12 mouse cellular contexts compared by ENCODE assay signal in genomic region chr5:135931526-135931925, GRCm38 (mm10). TPM values are rescaled to one million over a fixed set of nuclear protein-coding genes. Genes with fewer than 3 reads are reported as not detected.
DNase-seq lines count a peak whose midpoint lies in the region; ATAC-seq and TF ChIP-seq lines count a peak whose summit lies in the region.
"Had no signal": no experiment of that assay in that cellular context is flagged by ENCODE, and none has a peak within 500 bp of the region (broad histone marks: within the 10 kb centered on the region; RNA-seq: fewer than 3 reads in every experiment).

No protein-coding gene starts in this region.

- TF ChIP-seq POLR2A in embryonic fibroblast, embryonic 13.5 days (IDR thresholded peaks at IDR 0.05; ENCODE audit: low read depth, low read length): no peak

- H3K4me2 ChIP-seq in midbrain, postnatal 0 days (ENCODE audit: low read depth, low read length, poor library complexity, severe bottlenecking): peak overlapping the region; percentile 54
- no peak overlapping the region for H3K4me2 ChIP-seq in intestine, postnatal 0 days (replicated peaks; ENCODE audit: low read depth)
- H3K4me2 ChIP-seq: embryonic facial prominence, embryonic 15.5 days had no signal

- H3K36me3 ChIP-seq in midbrain, postnatal 0 days (ENCODE audit: insufficient read depth, low read length): peaks cover 19% of the 10 kb centered on the region; the same call in 1 of the 2 replicates
- peaks cover 38% of the 10 kb centered on the region for H3K36me3 ChIP-seq in intestine, postnatal 0 days (ENCODE audit: control insufficient read depth, insufficient read depth)

- DNase-seq in cerebellum, adult 9-11 months: peak; percentile 40
- DNase-seq in cerebellum, postnatal 4 days (ENCODE audit: low spot score in 2 of 2): no peak
- peak; percentile 47 to 89 for DNase-seq in left cerebral cortex, postnatal 25 days (ENCODE audit: low spot score in 2 of 2)
- DNase-seq in left cerebral cortex, adult 8-10 months (ENCODE audit: low spot score in 2 of 2): no peak
- no peak for DNase-seq in midbrain, postnatal 0 days (ENCODE audit: low spot score)
- no peak for DNase-seq in urinary bladder, postnatal 36 days (ENCODE audit: low spot score in 2 of 2)
- DNase-seq: kidney, postnatal 14 days; lung, adult 18-20 months had no signal

- peak overlapping the region; percentile 24 for H3K4me3 ChIP-seq in embryonic fibroblast, embryonic 13.5 days (ENCODE audit: insufficient read depth, low read length)
- H3K4me3 ChIP-seq in midbrain, postnatal 0 days (ENCODE audit: low read depth, low read length): peak overlapping the region; percentile 10; the same call in 1 of the 2 replicates
- H3K4me3 ChIP-seq in intestine, postnatal 0 days (ENCODE audit: low read depth, low read length): no peak overlapping the region
- H3K4me3 ChIP-seq: embryonic facial prominence, embryonic 15.5 days had no signal

- no peak overlapping the region for H3K9ac ChIP-seq in midbrain, postnatal 0 days (replicated peaks; ENCODE audit: low read length, poor library complexity, severe bottlenecking)
- no peak overlapping the region for H3K9ac ChIP-seq in intestine, postnatal 0 days (ENCODE audit: low read depth, low read length)
- H3K9ac ChIP-seq: embryonic facial prominence, embryonic 15.5 days had no signal

- H3K9me3 ChIP-seq in midbrain, postnatal 0 days (ENCODE audit: low read length): no peaks in the 10 kb centered on the region
- no peaks in the 10 kb centered on the region for H3K9me3 ChIP-seq in intestine, postnatal 0 days (ENCODE audit: control insufficient read depth)
- H3K9me3 ChIP-seq: embryonic facial prominence, embryonic 15.5 days had no signal

- intact Hi-C loops in left cerebral cortex, postnatal 25 days (cut with DNase I): no loop called here

- H3K4me1 ChIP-seq in embryonic fibroblast, embryonic 13.5 days (ENCODE audit: control insufficient read depth, insufficient read depth, low read length): peaks cover 4% of the 10 kb centered on the region; the same call in 1 of the 2 replicates
- no peaks in the 10 kb centered on the region; the same call in 1 of the 2 replicates for H3K4me1 ChIP-seq in midbrain, postnatal 0 days (ENCODE audit: insufficient read depth, low read length)
- H3K4me1 ChIP-seq in intestine, postnatal 0 days (replicated peaks; ENCODE audit: control insufficient read depth, insufficient read depth, low read length): no peaks in the 10 kb centered on the region

- no peaks in the 10 kb centered on the region for H3K27me3 ChIP-seq in midbrain, postnatal 0 days (ENCODE audit: insufficient read depth, low read length)
- H3K27me3 ChIP-seq in intestine, postnatal 0 days (replicated peaks; ENCODE audit: control insufficient read depth, insufficient read depth, low read length): no peaks in the 10 kb centered on the region
- H3K27me3 ChIP-seq: embryonic facial prominence, embryonic 15.5 days had no signal

- no peak for ATAC-seq in midbrain, postnatal 0 days (ENCODE audit: low FRiP score)
- no peak for ATAC-seq in intestine, postnatal 0 days

- no peak for TF ChIP-seq CTCF in embryonic fibroblast, embryonic 13.5 days (IDR thresholded peaks at IDR 0.05; ENCODE audit: borderline replicate concordance, insufficient read depth, low read length)
- no peak for TF ChIP-seq CTCF in midbrain, postnatal 0 days (IDR thresholded peaks at IDR 0.05)
- TF ChIP-seq CTCF in intestine, postnatal 0 days (IDR thresholded peaks at IDR 0.05; ENCODE audit: low read depth): no peak

- WGBS in midbrain, postnatal 0 days: 89% methylated on average over 9 of the region's 9 CpGs
- 82% methylated on average over 9 of the region's 9 CpGs for WGBS in intestine, postnatal 0 days

- H3K27ac ChIP-seq in embryonic fibroblast, embryonic 13.5 days (ENCODE audit: insufficient read depth, low read length): no peak overlapping the region
- H3K27ac ChIP-seq in midbrain, postnatal 0 days (ENCODE audit: low read depth, low read length): no peak overlapping the region
- no peak overlapping the region for H3K27ac ChIP-seq in intestine, postnatal 0 days (ENCODE audit: low read depth, low read length)
- H3K27ac ChIP-seq: embryonic facial prominence, embryonic 15.5 days had no signal

RNA-seq across cellular contexts. Expression of gene Ywhag, which starts 2.9 kb away (rescaled TPM):
- total RNA-seq in left cerebral cortex, postnatal 25 days (2021): 1,000 to 10,000 TPM; 1,217 to 1,308 TPM
- 1,000 to 10,000 TPM; 1,072 to 1,089 (median 1,074) TPM for total RNA-seq in left cerebral cortex, adult 8-10 months (2022)
- polyA plus RNA-seq in embryonic fibroblast, embryonic 13.5 days (2011; ENCODE audit: insufficient read length, low read depth, missing spikeins): 255 and 333 TPM in 2 replicates
- total RNA-seq in midbrain, postnatal 0 days (2014; rRNA removed): 357 and 411 TPM in 2 replicates
- polyA plus RNA-seq in midbrain, postnatal 0 days (2015; fragmentation: Nextera tagmentation; extraction: Ambion mirVana): 906 and 919 TPM in 2 replicates
- polyA plus RNA-seq in intestine, postnatal 0 days (2015; fragmentation: Nextera tagmentation; extraction: Ambion mirVana): 57.1 and 61.8 TPM in 2 replicates

RNA-seq across cellular contexts. Expression of gene Ssc4d, which starts 42.8 kb away (rescaled TPM):
- 1 to 10 TPM; 2.0 to 2.3 TPM for total RNA-seq in left cerebral cortex, postnatal 25 days (2021)
- total RNA-seq in left cerebral cortex, adult 8-10 months (2022): 1 to 10 TPM; 1.3 to 2.8 (median 2.0) TPM
- 3.2 and 3.3 TPM in 2 replicates for polyA plus RNA-seq in embryonic fibroblast, embryonic 13.5 days (2011; ENCODE audit: insufficient read length, low read depth, missing spikeins)
- total RNA-seq in midbrain, postnatal 0 days (2014; rRNA removed): 8.0 and 8.9 TPM in 2 replicates
- polyA plus RNA-seq in midbrain, postnatal 0 days (2015; fragmentation: Nextera tagmentation; extraction: Ambion mirVana): 3.6 TPM in 2 replicates
- polyA plus RNA-seq in intestine, postnatal 0 days (2015; fragmentation: Nextera tagmentation; extraction: Ambion mirVana): 2.2 and 2.4 TPM in 2 replicates

RNA-seq across cellular contexts. Expression of gene Hspb1, which starts 43.8 kb away (rescaled TPM):
- total RNA-seq in left cerebral cortex, postnatal 25 days (2021): 10 to 100 TPM; 16.9 to 19.7 TPM
- total RNA-seq in left cerebral cortex, adult 8-10 months (2022): 10 to 100 TPM; 10.9 to 20.6 (median 14.7) TPM
- polyA plus RNA-seq in embryonic fibroblast, embryonic 13.5 days (2011; ENCODE audit: insufficient read length, low read depth, missing spikeins): 124 and 337 TPM in 2 replicates
- total RNA-seq in midbrain, postnatal 0 days (2014; rRNA removed): 26.2 and 28.8 TPM in 2 replicates
- 19.2 and 19.3 TPM in 2 replicates for polyA plus RNA-seq in midbrain, postnatal 0 days (2015; fragmentation: Nextera tagmentation; extraction: Ambion mirVana)
- 107 and 120 TPM in 2 replicates for polyA plus RNA-seq in intestine, postnatal 0 days (2015; fragmentation: Nextera tagmentation; extraction: Ambion mirVana)

RNA-seq across cellular contexts. Expression of gene Zp3, which starts 48.4 kb away (rescaled TPM):
- total RNA-seq in left cerebral cortex, postnatal 25 days (2021): not detected
- not detected for total RNA-seq in left cerebral cortex, adult 8-10 months (2022)
- not detected in 2 replicates for polyA plus RNA-seq in embryonic fibroblast, embryonic 13.5 days (2011; ENCODE audit: insufficient read length, low read depth, missing spikeins)
- 0.99 TPM in 1 of 2 replicates, not detected in the other for total RNA-seq in midbrain, postnatal 0 days (2014; rRNA removed)
- polyA plus RNA-seq in midbrain, postnatal 0 days (2015; fragmentation: Nextera tagmentation; extraction: Ambion mirVana): 0.21 and 0.27 TPM in 2 replicates
- not detected in 2 replicates for polyA plus RNA-seq in intestine, postnatal 0 days (2015; fragmentation: Nextera tagmentation; extraction: Ambion mirVana)
- polyA plus RNA-seq: gonadal fat pad, adult 2 months had no signal

Comparison
In these comparisons a context has a peak if more than half of its experiments do, and no peak if none do; other contexts are left out.
1. DNase-seq: peak in cerebellum, adult 9-11 months (single experiment) and left cerebral cortex, postnatal 25 days (2 of 2); none in cerebellum, postnatal 4 days (0 of 2), left cerebral cortex, adult 8-10 months (0 of 2), midbrain, postnatal 0 days (single experiment) and urinary bladder, postnatal 36 days (0 of 2).